Mouse (Mus musculus): Measurements from ENCODE around the gene Plxna3. TPM values are rescaled to one million over a fixed set of nuclear protein-coding genes. Genes with fewer than 3 reads are reported as not detected.

Plxna3 gene
- polyA plus RNA-seq, 1 experiment from 2014 or later, result 51.8 TPM

DNA sequence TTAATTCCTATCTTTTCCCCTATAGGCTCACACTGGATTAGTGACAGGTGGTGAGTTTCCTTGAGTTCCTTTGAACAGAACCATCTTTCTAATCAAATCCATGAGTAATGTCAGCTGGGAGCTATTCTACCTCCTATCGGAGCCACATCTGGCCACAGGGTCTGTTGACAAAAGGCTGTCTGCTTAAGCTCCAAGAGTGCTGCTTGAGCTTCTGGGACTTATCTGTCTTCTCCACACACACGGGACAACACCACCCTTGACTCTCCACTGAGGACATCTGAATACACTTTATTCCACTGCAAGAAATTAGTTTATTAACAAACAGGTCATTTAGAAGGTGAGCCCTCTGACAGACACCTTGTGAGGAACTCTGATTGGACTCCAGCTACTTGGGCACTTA, 55.6 kb downstream of the Plxna3 start:
- H3K4me2 ChIP-seq (replicated peaks), result no peak overlapping the region
- 84% methylated on average over 2 of the region's 2 CpGs for WGBS
- H3K27me3 ChIP-seq, result no peaks in the 10 kb centered on the region
- H3K27ac ChIP-seq, result no peak overlapping the region
- no peaks in the 10 kb centered on the region for H3K9me3 ChIP-seq (replicated peaks)
- no peak overlapping the region for H3K9ac ChIP-seq
- H3K4me1 ChIP-seq, result no peaks in the 10 kb centered on the region
- no peak overlapping the region for H3K4me3 ChIP-seq
- 0 out of 2 replicates have a peak, but pooled peaks cover 2% of the 10 kb centered on the region for H3K36me3 ChIP-seq
- no peak for ATAC-seq (ENCODE audit: low FRiP score)

DNA sequence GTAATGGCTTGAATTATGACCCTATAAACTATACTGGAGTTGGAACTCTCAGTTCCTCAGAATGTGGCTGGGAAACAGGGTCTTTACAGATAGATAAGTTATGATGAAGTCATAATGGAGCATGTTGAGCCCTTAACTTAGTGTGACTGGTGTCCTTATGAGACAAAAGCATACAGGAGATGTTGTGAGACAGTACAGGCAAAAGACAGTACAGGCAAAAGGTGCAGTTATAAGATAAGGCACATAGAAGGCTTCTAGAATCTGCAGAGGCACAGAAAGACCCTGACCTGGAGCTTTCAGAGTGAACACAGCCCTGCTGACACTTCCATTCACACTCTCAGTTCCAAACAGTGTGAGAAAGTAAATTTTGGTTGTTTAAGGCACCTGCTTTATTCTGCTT, 59.3 kb downstream of the Plxna3 start:
- Histone ChIP-seq H3K9me3 (replicated peaks) (no peaks in the 10 kb centered on the region), H3K4me1 (peaks cover 4% of the 10 kb centered on the region; the same call in 1 of the 2 replicates), H3K4me2 (replicated peaks) (no peak overlapping the region), H3K36me3 (0 out of 2 replicates have a peak, but pooled peaks cover 2% of the 10 kb centered on the region), H3K27ac (no peak overlapping the region), H3K9ac (no peak overlapping the region), H3K4me3 (no peak overlapping the region), H3K27me3 (no peaks in the 10 kb centered on the region)
- ATAC-seq (ENCODE audit: low FRiP score), result no peak

DNA sequence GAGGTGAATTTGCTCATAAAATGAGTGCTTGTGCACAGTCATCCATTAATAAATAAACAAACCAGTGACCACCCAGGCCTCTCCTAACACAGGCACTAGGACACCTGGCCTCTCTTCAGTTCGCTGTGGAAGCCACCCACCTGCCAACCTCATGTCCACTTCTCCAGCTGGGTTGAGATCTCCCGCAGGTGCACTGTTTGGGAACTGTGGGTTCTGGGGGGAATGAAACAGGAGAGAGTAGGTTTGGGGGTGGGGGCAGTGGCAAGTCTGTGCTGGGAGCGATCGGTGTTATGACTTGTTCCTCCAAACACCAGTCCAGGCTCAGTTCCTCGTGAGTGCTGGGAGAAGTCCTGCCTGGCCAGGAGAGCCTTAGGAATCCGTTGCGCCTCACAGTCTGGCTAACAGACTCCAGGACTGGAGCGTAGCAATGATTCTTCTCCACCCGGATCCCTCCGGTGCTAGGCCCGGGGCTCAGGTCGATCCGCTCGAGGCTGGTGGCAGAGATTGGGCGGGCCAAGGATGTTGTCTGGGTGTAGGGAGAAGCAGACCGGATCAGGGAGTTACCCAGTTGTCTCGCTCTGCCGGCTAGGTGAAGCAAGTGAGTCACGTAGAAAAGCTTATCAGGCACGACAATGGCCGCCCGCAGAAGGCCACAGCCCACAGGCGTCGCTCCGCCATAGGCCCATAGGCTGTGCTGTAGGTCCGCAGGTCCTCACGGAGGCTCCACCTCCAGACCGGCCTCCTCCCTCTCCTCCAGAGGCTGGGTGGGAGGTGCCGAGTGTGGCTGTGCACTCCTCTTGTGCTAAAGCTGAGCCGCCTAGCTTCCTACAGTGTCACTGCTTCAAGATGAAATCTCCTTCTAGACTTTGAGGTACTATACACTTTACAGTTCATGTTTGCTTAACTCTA, 63.9 kb downstream of the Plxna3 start, which contains the start of the genes Fam3a and Ikbkg:
TSS of gene Fam3a (minus strand) at position 738 of the 909 bp plus-strand sequence.
TSS of gene Ikbkg (plus strand) at position 756 of the 909 bp plus-strand sequence.
- H3K9me3 ChIP-seq (replicated peaks), result no peaks in the 10 kb centered on the region; the same call in 1 of the 2 replicates
- WGBS, result 27% methylated on average over 23 of the region's 30 CpGs
- peaks cover 4% of the 10 kb centered on the region; the same call in 1 of the 2 replicates for H3K4me1 ChIP-seq
- peak within 1 kb of the TSS; percentile 47 for H3K4me3 ChIP-seq
- H3K36me3 ChIP-seq, result no peaks in the 10 kb centered on the region
- H3K9ac ChIP-seq, result peak within 1 kb of the TSS; percentile 72
- H3K27ac ChIP-seq, result peak within 1 kb of the TSS; percentile 83
- peak within 1 kb of the TSS; percentile 57 for H3K4me2 ChIP-seq (replicated peaks)
- ATAC-seq (ENCODE audit: low FRiP score), result peak; percentile 100
- H3K27me3 ChIP-seq, result no peaks in the 10 kb centered on the region

Small RNAs within 50 kb of the gene (microRNA-seq; reads per million reads assigned to microRNA genes)
- not detected for gene Mir7092

Other genes starting within 250 kb of the Plxna3 start
- gene Opn1mw, start 201.6 kb upstream of the Plxna3 start, polyA plus RNA-seq (2016; fragmentation: Nextera tagmentation; extraction: Ambion mirVana), result not detected in 2 replicates
- 14.9 and 16.7 TPM in 2 replicates for gene Mecp2, start 193.7 kb upstream of the Plxna3 start, polyA plus RNA-seq (2016; fragmentation: Nextera tagmentation; extraction: Ambion mirVana)
- not detected in 2 replicates for gene Tex28, start 161.2 kb upstream of the Plxna3 start, polyA plus RNA-seq (2016; fragmentation: Nextera tagmentation; extraction: Ambion mirVana)
- 0.10 and 0.18 TPM in 2 replicates for gene Tktl1, start 151.8 kb upstream of the Plxna3 start, polyA plus RNA-seq (2016; fragmentation: Nextera tagmentation; extraction: Ambion mirVana)
- 253 and 262 TPM in 2 replicates for gene Flna, start 79.2 kb upstream of the Plxna3 start, polyA plus RNA-seq (2016; fragmentation: Nextera tagmentation; extraction: Ambion mirVana)
- 17.0 and 18.2 TPM in 2 replicates for gene Emd, start 74.4 kb upstream of the Plxna3 start, polyA plus RNA-seq (2016; fragmentation: Nextera tagmentation; extraction: Ambion mirVana)
- 520 and 550 TPM in 2 replicates for gene Rpl10, start 58.3 kb upstream of the Plxna3 start, polyA plus RNA-seq (2016; fragmentation: Nextera tagmentation; extraction: Ambion mirVana)
- 80.2 and 85.6 TPM in 2 replicates for gene Taz, start 47.2 kb upstream of the Plxna3 start, polyA plus RNA-seq (2016; fragmentation: Nextera tagmentation; extraction: Ambion mirVana)
- gene Dnase1l1, start 46.7 kb upstream of the Plxna3 start, polyA plus RNA-seq (2016; fragmentation: Nextera tagmentation; extraction: Ambion mirVana), result 6.3 and 6.5 TPM in 2 replicates
- gene Atp6ap1, start 32.0 kb upstream of the Plxna3 start, polyA plus RNA-seq (2016; fragmentation: Nextera tagmentation; extraction: Ambion mirVana), result 140 and 143 TPM in 2 replicates
- 697 and 732 TPM in 2 replicates for gene Gdi1, start 24.1 kb upstream of the Plxna3 start, polyA plus RNA-seq (2016; fragmentation: Nextera tagmentation; extraction: Ambion mirVana)
- 62.3 and 65.8 TPM in 2 replicates for gene Fam50a, start 16.0 kb upstream of the Plxna3 start, polyA plus RNA-seq (2016; fragmentation: Nextera tagmentation; extraction: Ambion mirVana)
- 90.1 and 94.4 TPM in 2 replicates for gene Lage3, start 24.6 kb downstream of the Plxna3 start, polyA plus RNA-seq (2016; fragmentation: Nextera tagmentation; extraction: Ambion mirVana)
- 56.7 and 63.1 TPM in 2 replicates for gene Ubl4a, start 44.2 kb downstream of the Plxna3 start, polyA plus RNA-seq (2016; fragmentation: Nextera tagmentation; extraction: Ambion mirVana)
- gene Slc10a3, start 44.3 kb downstream of the Plxna3 start, polyA plus RNA-seq (2016; fragmentation: Nextera tagmentation; extraction: Ambion mirVana), result 10.1 and 10.5 TPM in 2 replicates
- 32.1 and 33.7 TPM in 2 replicates for gene Fam3a, start 64.2 kb downstream of the Plxna3 start, polyA plus RNA-seq (2016; fragmentation: Nextera tagmentation; extraction: Ambion mirVana)
- 24.2 and 27.7 TPM in 2 replicates for gene Ikbkg, start 64.2 kb downstream of the Plxna3 start, polyA plus RNA-seq (2016; fragmentation: Nextera tagmentation; extraction: Ambion mirVana)
- gene G6pdx, start 100.1 kb downstream of the Plxna3 start, polyA plus RNA-seq (2016; fragmentation: Nextera tagmentation; extraction: Ambion mirVana), result 48.8 and 52.9 TPM in 2 replicates
- not detected in 2 replicates for gene Gm6880, start 152.3 kb downstream of the Plxna3 start, polyA plus RNA-seq (2016; fragmentation: Nextera tagmentation; extraction: Ambion mirVana)
- not detected in 2 replicates for gene Olfr1326-ps1, start 245.8 kb downstream of the Plxna3 start, polyA plus RNA-seq (2016; fragmentation: Nextera tagmentation; extraction: Ambion mirVana)

Data from hindbrain, embryonic 12.5 days (tissue).